Mouse (Mus musculus): ENCODE data around the gene Ccdc187. TPM values are rescaled to one million over a fixed set of nuclear protein-coding genes. Genes with fewer than 3 reads are reported as not detected.
A peak's percentile ranks its signal among the peaks of the same experiment; 100 is the strongest.

Gene Ccdc187
- polyA plus RNA-seq, 1 experiment from 2014 or later: not detected

DNA sequence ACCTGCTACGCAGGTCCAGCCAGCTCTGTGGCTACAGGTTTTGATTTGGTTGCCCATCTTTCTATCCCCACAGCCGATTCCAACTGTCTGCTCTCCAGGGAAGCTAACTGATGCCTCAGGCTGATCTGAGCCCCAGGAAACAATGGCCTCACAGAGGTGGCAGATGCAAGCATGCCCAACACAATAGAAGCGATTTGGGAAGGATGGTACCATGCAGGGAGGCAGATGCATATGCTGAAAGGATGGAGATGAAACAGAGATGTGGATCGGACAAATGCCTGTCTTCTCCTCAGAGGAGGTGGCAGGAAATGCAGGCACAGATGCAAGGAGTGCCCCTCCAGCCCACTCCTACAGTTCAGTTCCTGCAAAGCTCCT lies 4.5 kb upstream of the Ccdc187 start:
- WGBS: 8% methylated on average over 4 of the region's 4 CpGs
- no peaks in the 10 kb centered on the region for H3K9me3 ChIP-seq (ENCODE audit: control insufficient read depth, low read length)
- no peaks in the 10 kb centered on the region for H3K36me3 ChIP-seq (ENCODE audit: control insufficient read depth, insufficient read depth, low read length)
- H3K4me3 ChIP-seq (ENCODE audit: low read depth, low read length): no peak overlapping the region
- H3K9ac ChIP-seq (ENCODE audit: low read length): peak overlapping the region; percentile 39; the same call in 1 of the 2 replicates
- H3K27me3 ChIP-seq (ENCODE audit: control insufficient read depth, insufficient read depth, low read length): no peaks in the 10 kb centered on the region
- ATAC-seq (ENCODE audit: insufficient read depth, low FRiP score, low TSS enrichment): peak; percentile 51
- peaks cover 9% of the 10 kb centered on the region; the same call in 1 of the 2 replicates for H3K4me1 ChIP-seq (ENCODE audit: control insufficient read depth, insufficient read depth, low read length)
- peak; percentile 62 for DNase-seq (ENCODE audit: low spot score)
- peak overlapping the region; percentile 68 for H3K27ac ChIP-seq (ENCODE audit: low read depth, low read length)
- H3K4me2 ChIP-seq (ENCODE audit: low read depth): no peak overlapping the region

DNA sequence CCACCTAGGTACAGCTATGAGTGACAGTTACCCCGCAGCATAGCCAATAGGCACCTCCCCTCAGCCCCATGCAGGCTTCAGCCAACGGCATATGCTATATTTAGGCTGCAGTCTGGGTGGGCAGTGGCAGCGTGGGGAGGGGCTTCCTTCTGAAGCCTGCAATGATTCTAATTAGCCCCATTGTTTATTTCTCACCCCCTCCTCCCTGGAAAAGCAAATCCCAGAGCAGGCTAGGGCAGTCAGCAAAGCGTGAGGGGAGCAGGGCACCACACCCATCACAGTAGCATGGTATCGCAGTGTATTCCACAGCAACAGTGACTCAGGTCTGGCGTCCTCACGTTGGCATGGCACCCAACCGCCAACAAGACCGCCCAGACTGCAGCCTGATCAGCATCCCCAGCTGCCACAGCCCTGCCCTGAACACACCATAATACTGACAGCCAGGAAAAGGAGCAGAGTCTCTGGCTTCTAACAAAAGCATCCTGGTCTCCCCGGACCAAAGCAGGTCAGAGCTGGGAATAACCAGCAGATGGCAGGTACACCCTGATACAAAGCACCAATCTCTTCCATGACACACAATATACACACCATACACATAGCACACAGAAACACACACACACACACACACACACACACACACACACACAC lies 4.0 kb upstream of the Ccdc187 start:
- Histone ChIP-seq H3K9ac (ENCODE audit: low read length) (peak overlapping the region; percentile 35), H3K27ac (ENCODE audit: low read depth, low read length) (peak overlapping the region; percentile 68), H3K9me3 (ENCODE audit: control insufficient read depth, low read length) (no peaks in the 10 kb centered on the region), H3K4me2 (ENCODE audit: low read depth) (no peak overlapping the region), H3K4me1 (ENCODE audit: control insufficient read depth, insufficient read depth, low read length) (peaks cover 9% of the 10 kb centered on the region; the same call in 1 of the 2 replicates), H3K4me3 (ENCODE audit: low read depth, low read length) (no peak overlapping the region), H3K27me3 (ENCODE audit: control insufficient read depth, insufficient read depth, low read length) (no peaks in the 10 kb centered on the region), H3K36me3 (ENCODE audit: control insufficient read depth, insufficient read depth, low read length) (no peaks in the 10 kb centered on the region)
- DNase-seq (ENCODE audit: low spot score): peak; percentile 66
- ATAC-seq (ENCODE audit: insufficient read depth, low FRiP score, low TSS enrichment): peak; percentile 67
- 8% methylated on average over 10 of the region's 10 CpGs for whole genome bisulfite sequencing

DNA sequence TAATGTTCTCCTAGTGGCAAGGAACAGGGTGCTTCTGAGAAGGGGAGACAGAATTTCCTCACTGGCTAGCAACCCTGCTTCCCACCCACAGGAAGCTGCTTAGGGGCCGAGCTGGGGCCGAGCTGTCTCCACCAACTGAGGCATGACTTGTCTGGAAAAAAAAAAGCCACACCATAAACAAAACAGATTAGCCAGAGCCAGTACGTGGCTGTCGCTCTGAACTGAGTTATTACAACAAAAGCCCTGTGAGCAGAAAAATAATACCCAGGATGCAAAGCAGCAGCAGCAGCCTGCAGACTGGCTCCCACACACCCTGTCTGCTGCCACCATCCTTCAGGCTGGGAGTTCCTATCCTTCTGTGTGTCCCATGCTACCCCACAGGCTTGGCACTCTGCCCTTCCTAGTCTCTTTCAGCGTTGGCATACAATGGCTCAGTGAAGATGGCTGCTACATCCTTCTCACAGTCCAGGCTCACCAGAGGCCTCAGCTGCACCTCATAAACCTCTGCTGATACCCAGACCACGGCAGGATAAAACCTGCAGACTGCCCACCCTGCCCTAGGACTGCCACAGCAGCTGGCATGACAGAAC lies 2.3 kb upstream of the Ccdc187 start:
- no peak overlapping the region for H3K4me2 ChIP-seq (ENCODE audit: low read depth)
- no peaks in the 10 kb centered on the region for H3K9me3 ChIP-seq (ENCODE audit: control insufficient read depth, low read length)

DNA sequence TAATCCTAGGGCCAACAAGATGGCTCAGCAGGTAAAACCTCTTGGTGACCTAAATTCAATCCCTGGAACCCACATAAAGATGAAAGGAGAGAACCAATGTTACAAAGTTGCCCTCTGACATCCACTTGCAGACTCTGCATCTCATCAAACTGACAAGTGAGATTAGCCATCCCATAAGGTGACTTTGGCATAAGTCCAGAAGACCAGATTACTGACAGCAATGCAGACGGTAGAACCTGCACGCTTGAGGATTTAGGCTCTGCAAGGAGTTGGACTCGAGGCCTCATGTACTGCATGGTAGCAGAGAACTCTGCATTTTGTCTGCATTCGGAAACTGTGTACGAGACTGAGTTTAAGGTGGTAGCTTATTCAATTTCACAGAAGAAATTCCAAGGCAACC lies 4.2 kb downstream of the Ccdc187 start:
- Histone ChIP-seq H3K36me3 (ENCODE audit: control insufficient read depth, insufficient read depth, low read length) (no peaks in the 10 kb centered on the region), H3K27me3 (ENCODE audit: control insufficient read depth, insufficient read depth, low read length) (no peaks in the 10 kb centered on the region), H3K4me3 (ENCODE audit: low read depth, low read length) (no peak overlapping the region), H3K27ac (ENCODE audit: low read depth, low read length) (no peak overlapping the region), H3K9me3 (ENCODE audit: control insufficient read depth, low read length) (no peaks in the 10 kb centered on the region), H3K9ac (ENCODE audit: low read length) (no peak overlapping the region), H3K4me2 (ENCODE audit: low read depth) (no peak overlapping the region), H3K4me1 (ENCODE audit: control insufficient read depth, insufficient read depth, low read length) (no peaks in the 10 kb centered on the region)
- DNase-seq (ENCODE audit: low spot score) (no peak), ATAC-seq (ENCODE audit: insufficient read depth, low FRiP score, low TSS enrichment) (no peak)
- WGBS: 89% methylated on average over 5 of the region's 5 CpGs

More for the DNA sequence above, 2.3 kb upstream of the Ccdc187 start:
- Histone ChIP-seq H3K27ac (ENCODE audit: low read depth, low read length) (no peak overlapping the region), H3K9ac (ENCODE audit: low read length) (peak overlapping the region; percentile 11; the same call in 1 of the 2 replicates), H3K36me3 (ENCODE audit: control insufficient read depth, insufficient read depth, low read length) (no peaks in the 10 kb centered on the region), H3K27me3 (ENCODE audit: control insufficient read depth, insufficient read depth, low read length) (no peaks in the 10 kb centered on the region), H3K4me3 (ENCODE audit: low read depth, low read length) (no peak overlapping the region), H3K4me1 (ENCODE audit: control insufficient read depth, insufficient read depth, low read length) (peaks cover 9% of the 10 kb centered on the region; the same call in 1 of the 2 replicates)
- 50% methylated on average over 6 of the region's 6 CpGs for WGBS
- ATAC-seq (ENCODE audit: insufficient read depth, low FRiP score, low TSS enrichment) (no peak), DNase-seq (ENCODE audit: low spot score) (peak; percentile 9)

DNA sequence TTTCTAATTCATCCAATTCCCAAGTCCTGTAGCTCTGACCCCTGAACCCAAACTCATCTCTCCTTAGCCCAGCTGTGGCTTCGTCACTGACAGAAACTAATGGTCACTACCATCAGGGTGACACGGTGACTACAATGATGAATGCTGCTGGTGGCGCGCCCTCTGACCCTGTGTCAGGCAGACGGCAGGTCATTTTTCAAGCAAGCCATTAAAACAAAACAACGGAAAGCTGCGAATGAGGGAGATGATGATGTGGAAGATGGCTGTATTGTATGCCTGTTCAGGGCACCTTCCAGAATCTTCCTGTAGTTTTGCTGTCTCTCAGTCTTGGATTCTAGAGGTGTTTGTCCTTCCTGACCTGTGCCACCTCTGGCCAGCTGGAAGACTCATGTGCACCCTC lies 8.0 kb downstream of the Ccdc187 start:
- DNase-seq (ENCODE audit: low spot score) (peak; percentile 59), ATAC-seq (ENCODE audit: insufficient read depth, low FRiP score, low TSS enrichment) (no peak)
- Histone ChIP-seq H3K36me3 (ENCODE audit: control insufficient read depth, insufficient read depth, low read length) (no peaks in the 10 kb centered on the region), H3K9me3 (ENCODE audit: control insufficient read depth, low read length) (no peaks in the 10 kb centered on the region), H3K4me3 (ENCODE audit: low read depth, low read length) (no peak overlapping the region), H3K4me2 (ENCODE audit: low read depth) (no peak overlapping the region), H3K9ac (ENCODE audit: low read length) (no peak overlapping the region), H3K27ac (ENCODE audit: low read depth, low read length) (no peak overlapping the region), H3K27me3 (ENCODE audit: control insufficient read depth, insufficient read depth, low read length) (no peaks in the 10 kb centered on the region), H3K4me1 (ENCODE audit: control insufficient read depth, insufficient read depth, low read length) (no peaks in the 10 kb centered on the region)
- WGBS: 26% methylated on average over 7 of the region's 7 CpGs

DNA sequence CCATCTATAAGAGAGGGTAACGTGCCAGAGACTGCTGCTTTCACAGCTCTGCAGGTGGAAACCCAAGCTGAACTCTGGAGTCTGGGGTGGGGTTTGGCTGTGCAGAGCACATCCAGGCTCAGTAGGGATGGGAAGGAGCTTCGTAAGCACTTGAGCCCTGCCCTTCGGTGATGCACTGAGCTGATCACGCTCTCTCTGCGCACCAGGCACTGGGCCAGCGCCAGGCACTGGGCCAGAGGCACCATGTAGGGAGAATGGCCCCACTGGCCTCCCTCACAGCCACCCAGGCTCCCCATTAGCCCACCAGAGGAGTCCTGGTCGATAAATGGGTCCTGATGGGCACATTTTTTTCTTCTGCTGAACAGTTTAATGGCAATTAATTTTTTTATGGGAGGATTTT lies 8.6 kb downstream of the Ccdc187 start:
- no peaks in the 10 kb centered on the region for H3K4me1 ChIP-seq (ENCODE audit: control insufficient read depth, insufficient read depth, low read length)
- H3K9me3 ChIP-seq (ENCODE audit: control insufficient read depth, low read length): no peaks in the 10 kb centered on the region
- H3K27ac ChIP-seq (ENCODE audit: low read depth, low read length): no peak overlapping the region
- WGBS: 57% methylated on average over 7 of the region's 7 CpGs
- no peak for ATAC-seq (ENCODE audit: insufficient read depth, low FRiP score, low TSS enrichment)
- no peak overlapping the region for H3K4me2 ChIP-seq (ENCODE audit: low read depth)
- no peak overlapping the region for H3K9ac ChIP-seq (ENCODE audit: low read length)
- H3K27me3 ChIP-seq (ENCODE audit: control insufficient read depth, insufficient read depth, low read length): no peaks in the 10 kb centered on the region
- H3K36me3 ChIP-seq (ENCODE audit: control insufficient read depth, insufficient read depth, low read length): no peaks in the 10 kb centered on the region
- DNase-seq (ENCODE audit: low spot score): no peak
- H3K4me3 ChIP-seq (ENCODE audit: low read depth, low read length): no peak overlapping the region

DNA sequence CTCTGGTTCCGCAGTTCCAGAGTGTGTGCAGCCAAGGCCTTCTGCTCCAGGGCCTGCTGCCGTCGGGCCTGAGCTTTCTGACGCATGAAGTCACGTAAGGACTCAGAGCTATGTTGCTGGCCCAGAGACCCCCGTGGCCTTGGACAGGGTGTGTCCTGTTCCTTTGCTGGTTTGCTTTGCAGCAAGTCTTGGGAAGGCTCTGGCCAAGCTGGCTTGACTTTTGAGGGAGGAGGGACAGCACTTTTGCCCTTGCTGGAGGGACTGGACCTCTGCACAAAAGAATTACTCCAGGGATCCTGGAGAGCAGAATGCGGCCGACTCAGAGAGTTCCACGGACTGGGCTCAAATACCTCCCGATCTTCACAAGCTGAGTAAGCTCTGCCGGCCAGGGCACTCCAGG lies 13.8 kb downstream of the Ccdc187 start:
- Histone ChIP-seq H3K36me3 (ENCODE audit: control insufficient read depth, insufficient read depth, low read length) (no peaks in the 10 kb centered on the region), H3K4me1 (ENCODE audit: control insufficient read depth, insufficient read depth, low read length) (no peaks in the 10 kb centered on the region), H3K9me3 (ENCODE audit: control insufficient read depth, low read length) (no peaks in the 10 kb centered on the region), H3K4me2 (ENCODE audit: low read depth) (no peak overlapping the region), H3K9ac (ENCODE audit: low read length) (no peak overlapping the region), H3K27ac (ENCODE audit: low read depth, low read length) (no peak overlapping the region), H3K4me3 (ENCODE audit: low read depth, low read length) (no peak overlapping the region), H3K27me3 (ENCODE audit: control insufficient read depth, insufficient read depth, low read length) (no peaks in the 10 kb centered on the region)
- WGBS: 82% methylated on average over 11 of the region's 11 CpGs
- DNase-seq (ENCODE audit: low spot score) (no peak), ATAC-seq (ENCODE audit: insufficient read depth, low FRiP score, low TSS enrichment) (no peak)

DNA sequence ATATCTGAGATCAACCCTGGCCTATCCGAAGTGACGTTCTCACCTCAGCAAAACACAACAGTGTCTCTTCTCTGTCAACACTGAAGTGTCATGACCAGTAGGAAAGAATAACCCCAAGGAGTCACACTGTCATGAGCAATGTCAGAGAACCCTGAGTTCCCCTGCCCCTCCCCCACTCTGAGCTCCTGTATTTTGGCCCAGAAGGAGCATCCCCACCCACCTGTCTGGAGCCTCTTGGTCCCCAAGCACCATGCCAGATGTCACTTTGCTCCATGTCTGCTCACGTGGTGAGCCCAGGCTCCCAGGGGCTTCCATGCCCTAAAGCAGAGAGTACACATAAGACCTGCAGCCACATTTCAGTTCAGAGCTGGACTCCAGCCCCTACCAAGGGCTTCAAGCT lies 14.6 kb downstream of the Ccdc187 start:
- H3K36me3 ChIP-seq (ENCODE audit: control insufficient read depth, insufficient read depth, low read length): no peaks in the 10 kb centered on the region
- H3K27me3 ChIP-seq (ENCODE audit: control insufficient read depth, insufficient read depth, low read length): no peaks in the 10 kb centered on the region
- no peak overlapping the region for H3K27ac ChIP-seq (ENCODE audit: low read depth, low read length)
- ATAC-seq (ENCODE audit: insufficient read depth, low FRiP score, low TSS enrichment): no peak
- H3K9ac ChIP-seq (ENCODE audit: low read length): no peak overlapping the region
- 80% methylated on average over 3 of the region's 3 CpGs for WGBS
- H3K9me3 ChIP-seq (ENCODE audit: control insufficient read depth, low read length): no peaks in the 10 kb centered on the region
- H3K4me1 ChIP-seq (ENCODE audit: control insufficient read depth, insufficient read depth, low read length): no peaks in the 10 kb centered on the region
- no peak overlapping the region for H3K4me2 ChIP-seq (ENCODE audit: low read depth)
- no peak for DNase-seq (ENCODE audit: low spot score)
- H3K4me3 ChIP-seq (ENCODE audit: low read depth, low read length): no peak overlapping the region

DNA sequence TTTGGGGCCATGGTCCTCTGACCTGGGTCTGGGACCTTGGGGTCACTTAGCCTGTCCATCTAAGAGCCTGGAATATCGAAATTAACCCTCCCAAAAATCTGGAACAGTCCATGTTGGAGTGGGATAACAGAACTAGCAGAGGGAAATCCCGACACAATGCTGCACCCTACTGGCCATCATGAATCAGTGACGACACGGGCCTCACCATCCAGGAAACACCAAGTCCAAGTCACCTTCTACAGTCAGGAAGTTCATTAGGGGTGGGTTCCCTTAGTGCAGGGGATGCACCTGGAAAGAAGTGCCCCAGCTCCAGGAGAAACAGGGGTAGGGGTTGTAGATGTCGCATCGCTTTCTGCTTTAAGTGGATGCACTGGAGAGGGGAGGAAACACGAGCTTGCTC lies 20.7 kb downstream of the Ccdc187 start:
- peak; percentile 69 for DNase-seq (ENCODE audit: low spot score)
- WGBS: 24% methylated on average over 7 of the region's 7 CpGs
- no peak overlapping the region for H3K9ac ChIP-seq (ENCODE audit: low read length)
- no peak for ATAC-seq (ENCODE audit: insufficient read depth, low FRiP score, low TSS enrichment)
- H3K27me3 ChIP-seq (ENCODE audit: control insufficient read depth, insufficient read depth, low read length): no peaks in the 10 kb centered on the region
- no peak overlapping the region for H3K27ac ChIP-seq (ENCODE audit: low read depth, low read length)
- no peaks in the 10 kb centered on the region for H3K36me3 ChIP-seq (ENCODE audit: control insufficient read depth, insufficient read depth, low read length)
- H3K4me3 ChIP-seq (ENCODE audit: low read depth, low read length): no peak overlapping the region
- no peak overlapping the region for H3K4me2 ChIP-seq (ENCODE audit: low read depth)
- H3K9me3 ChIP-seq (ENCODE audit: control insufficient read depth, low read length): no peaks in the 10 kb centered on the region
- H3K4me1 ChIP-seq (ENCODE audit: control insufficient read depth, insufficient read depth, low read length): no peaks in the 10 kb centered on the region
